Mouse (Mus musculus) WW6 (cell line): ENCODE data around the gene Lama1.

ENCODE experiments used
- DNase-seq: peaks from one replicate; pipeline ENCODE4 v3.0.0-alpha.2; 2013; ENCODE audit warnings: low read depth, low spot score

The Lama1 gene

DNA sequence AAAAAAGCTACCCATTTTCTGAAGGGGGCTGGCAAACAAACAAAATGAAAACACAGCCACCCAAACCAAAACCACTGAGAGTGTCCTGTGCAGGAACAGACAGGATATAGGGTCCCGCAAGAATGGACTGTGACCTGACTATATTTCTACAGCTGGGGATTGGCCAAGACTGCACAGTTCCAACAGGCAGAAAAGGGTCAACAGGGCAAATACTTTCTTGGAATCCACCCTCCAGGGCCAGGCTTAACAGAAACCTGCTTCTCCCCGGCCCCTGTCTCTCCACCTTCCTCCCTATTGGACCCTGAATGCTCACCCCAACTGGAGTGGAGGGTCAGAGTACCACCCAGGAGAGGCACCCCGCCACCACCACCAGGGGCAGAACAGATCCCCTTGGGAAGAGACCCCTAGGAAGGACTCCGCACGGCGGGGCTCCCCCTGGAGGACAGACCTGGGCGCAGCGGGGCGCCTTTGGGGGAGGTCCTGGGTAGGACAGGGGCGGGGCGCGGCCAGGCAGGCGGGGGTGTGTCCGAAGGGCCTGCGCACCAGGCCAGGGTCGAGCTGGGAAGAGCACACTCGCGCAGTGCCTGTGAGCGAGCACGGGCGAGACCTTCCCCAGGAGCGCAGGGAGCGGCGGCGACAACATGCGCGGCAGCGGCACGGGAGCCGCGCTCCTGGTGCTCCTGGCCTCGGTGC is at the start of gene Lama1:
Gene Lama1, plus strand, starts transcription at position 566 of the 693 bp plus-strand sequence.
- peak; percentile 78 for DNase-seq

- peak; percentile 14 for DNase-seq
Measured at GRCm38 (mm10) chr17:67651506-67651905, 45.6 kb upstream of the Lama1 start.

DNA sequence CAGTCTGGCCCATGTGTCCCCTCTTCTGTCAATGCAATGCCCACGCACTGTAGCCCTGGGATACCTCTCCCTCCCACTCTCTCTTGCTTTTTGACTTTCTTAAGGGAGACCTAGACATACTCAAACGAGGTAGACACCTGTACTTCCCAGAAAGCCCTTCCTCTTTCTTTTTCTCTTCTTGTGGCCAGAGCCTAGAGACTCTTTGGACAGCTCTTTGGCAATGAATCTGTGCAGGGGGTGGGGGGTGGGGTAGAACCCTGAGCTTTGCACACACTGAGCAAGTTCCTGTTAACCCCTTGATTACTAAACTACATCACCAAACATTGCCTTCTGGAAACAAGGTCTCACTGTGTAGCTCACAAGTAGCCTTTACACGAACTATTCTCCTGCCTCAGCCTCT is 32.8 kb upstream of the Lama1 start:
- DNase-seq, result no peak

DNA sequence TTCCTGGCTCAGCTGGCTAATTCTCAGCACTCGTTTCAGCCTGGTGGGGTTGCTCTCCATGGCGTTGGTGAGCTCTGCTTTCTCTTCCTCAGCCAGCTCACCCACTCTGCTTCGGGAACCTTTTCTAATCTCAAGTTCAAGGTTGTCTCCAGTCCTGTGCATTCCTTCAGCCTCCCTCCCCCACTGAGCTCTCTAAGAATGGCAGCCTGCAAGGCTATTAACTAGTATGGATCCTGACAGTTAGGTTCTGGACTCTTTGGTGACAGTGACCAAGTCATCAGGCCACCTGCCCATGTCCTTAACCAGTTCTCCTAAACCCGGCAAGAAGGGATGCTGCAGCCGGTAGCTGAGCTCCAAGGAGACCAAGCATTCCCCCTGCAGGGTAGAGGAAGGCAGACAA is 30.1 kb upstream of the Lama1 start:
- no peak for DNase-seq

GRCm38 (mm10) chr17:67667981-67668380 is 29.1 kb upstream of the Lama1 start:
- DNase-seq, result peak; percentile 11

- DNase-seq, result no peak
Measured at GRCm38 (mm10) chr17:67678576-67678975, 18.5 kb upstream of the Lama1 start.

GRCm38 (mm10) chr17:67681084-67681483 is 16.0 kb upstream of the Lama1 start:
- no peak for DNase-seq

GRCm38 (mm10) chr17:67685022-67685743 is 11.9 kb upstream of the Lama1 start:
- no peak for DNase-seq

DNA sequence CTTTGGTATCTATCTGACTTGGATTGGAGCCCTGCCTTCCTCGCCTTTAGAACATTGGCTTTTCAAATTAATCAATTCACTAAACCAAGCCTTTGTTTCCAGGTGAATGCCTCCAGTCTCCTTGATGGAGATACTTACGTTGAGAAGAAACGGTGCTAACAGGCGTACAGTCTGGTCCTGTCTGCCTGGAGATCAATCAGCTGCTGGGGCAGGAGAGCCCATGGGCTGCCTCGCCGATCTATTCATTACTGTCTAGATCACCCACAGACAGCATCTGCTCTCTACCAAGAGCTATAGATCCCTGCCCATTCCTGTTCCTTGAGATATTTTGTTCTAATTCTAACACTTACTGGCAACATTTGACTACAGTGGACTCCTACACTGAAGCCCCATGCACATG is 9.6 kb upstream of the Lama1 start:
- DNase-seq, result no peak

DNA sequence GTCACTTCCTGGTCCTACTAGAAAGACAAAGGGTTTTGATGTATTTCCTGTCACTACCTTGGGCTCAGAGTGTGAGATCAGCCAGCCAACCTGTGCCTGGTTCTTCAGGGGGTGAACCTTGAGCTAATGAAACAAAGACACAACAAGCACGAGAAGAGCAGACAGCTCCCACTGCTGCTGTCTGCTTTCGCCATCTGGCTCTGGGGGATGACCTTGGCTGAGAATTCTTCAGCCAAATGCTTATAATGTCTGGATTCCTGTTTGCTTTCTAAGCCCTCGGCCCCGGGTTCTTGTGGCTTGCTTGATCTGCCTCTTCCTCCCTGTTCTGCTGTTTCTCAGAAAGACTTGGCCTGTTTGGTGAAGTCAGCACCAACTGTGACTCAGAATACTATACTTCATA is 6.4 kb upstream of the Lama1 start:
- DNase-seq, result no peak

- no peak for DNase-seq
Measured at GRCm38 (mm10) chr17:67692651-67693050, 4.4 kb upstream of the Lama1 start.

DNA sequence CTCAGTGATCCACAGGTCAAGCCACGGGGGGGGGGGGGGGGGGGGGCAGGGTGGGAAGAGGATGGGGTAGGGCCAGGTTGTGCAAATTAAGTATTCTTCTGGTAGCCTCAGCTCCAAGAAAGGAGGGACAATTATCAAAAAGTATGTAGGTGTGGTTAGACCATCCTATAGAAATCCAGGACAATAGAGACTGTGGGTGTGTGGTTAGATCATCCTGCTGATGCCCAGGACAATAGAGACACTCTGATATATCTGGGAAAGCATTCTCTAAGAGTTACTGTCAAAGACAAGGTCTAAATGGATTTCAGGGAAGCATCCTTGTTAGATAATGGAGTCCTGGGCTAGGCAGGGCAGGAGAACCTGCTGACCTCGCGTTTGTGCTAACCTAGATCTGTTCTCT is 3.2 kb upstream of the Lama1 start:
- DNase-seq, result no peak

DNA sequence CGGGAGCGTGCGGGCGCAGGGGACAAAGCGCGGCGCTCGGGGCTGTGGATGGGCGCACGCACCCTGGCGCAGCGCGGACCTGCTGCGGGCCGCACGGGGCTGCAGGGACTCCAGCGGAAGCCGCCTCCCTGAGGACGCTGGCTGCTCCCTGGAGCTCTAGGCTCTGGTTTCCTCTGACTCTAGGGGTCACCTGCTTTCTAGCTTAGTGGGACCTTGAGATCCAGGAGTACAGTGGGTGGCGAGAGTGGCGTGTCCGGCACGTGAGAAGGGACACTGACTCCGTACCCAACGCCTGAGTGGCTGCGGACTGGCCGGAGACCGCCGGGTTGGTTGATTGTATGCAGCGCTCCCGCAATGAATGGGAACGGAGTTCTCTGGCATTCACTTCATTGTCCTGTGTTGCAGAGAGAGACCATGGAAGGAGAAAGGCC is 417 bp downstream of the Lama1 start:
- no peak for DNase-seq

DNA sequence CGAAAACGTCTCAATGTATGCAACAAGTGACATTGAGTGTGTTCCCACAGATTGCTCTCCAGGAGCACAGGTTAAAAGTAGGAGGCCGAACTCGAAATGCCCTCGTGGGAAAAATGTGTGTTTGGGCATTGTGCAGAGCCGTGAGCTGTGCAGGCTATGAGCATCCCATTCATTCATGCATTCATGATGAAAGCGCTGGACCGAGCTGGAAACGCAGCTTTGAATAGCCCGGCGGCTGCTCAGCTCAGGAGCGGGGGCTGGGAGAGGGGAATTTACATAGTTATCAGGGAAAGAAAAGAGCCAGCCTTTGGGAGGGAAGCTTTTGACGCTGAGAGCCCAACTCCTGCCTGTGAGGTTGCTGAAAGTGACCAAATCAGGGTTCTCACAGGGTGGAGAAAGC is 1.2 kb downstream of the Lama1 start:
- DNase-seq, result no peak

DNA sequence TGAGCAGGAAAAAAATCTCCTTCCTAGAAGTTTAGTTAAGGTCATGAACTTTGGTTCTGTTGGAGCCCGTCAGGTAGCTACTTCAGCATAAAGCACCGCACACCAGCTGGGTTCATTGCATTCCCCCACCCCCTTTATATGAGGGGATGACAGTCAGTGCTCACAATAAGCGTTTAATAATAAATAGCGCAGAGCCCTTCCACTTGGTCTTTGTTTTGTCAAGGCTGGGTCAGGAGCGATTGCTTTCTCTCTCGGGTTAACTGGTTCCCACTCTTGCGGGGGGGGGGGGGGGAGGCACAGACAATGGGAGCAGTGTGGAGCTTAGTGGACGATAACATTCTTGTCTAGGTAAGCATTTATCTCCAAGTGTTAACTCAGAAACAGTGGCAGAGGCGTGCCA is 4.7 kb downstream of the Lama1 start:
- DNase-seq, result no peak

DNA sequence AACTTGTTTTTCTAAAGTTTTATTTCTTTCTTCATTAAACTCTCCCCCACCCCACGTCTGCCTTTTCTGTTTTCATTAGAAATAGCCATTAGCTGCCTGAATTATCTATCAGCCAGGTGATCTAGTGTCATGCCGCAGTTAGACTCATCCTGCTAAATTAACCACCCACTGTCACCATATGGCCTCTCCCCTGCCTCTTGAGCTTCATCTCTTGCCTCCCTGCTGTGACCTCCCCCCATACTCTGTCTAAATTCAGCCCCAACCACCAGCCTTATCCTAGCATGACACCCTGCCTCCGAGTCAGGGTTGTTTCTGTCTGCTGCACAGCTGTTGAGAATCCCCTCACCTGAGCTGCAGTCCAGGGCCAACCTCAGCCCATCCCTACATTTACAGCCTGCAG is 5.9 kb downstream of the Lama1 start:
- no peak for DNase-seq

GRCm38 (mm10) chr17:67705035-67705769 is 8.1 kb downstream of the Lama1 start:
- DNase-seq, result no peak

- no peak for DNase-seq
Measured at GRCm38 (mm10) chr17:67706372-67706771, 9.3 kb downstream of the Lama1 start.

DNA sequence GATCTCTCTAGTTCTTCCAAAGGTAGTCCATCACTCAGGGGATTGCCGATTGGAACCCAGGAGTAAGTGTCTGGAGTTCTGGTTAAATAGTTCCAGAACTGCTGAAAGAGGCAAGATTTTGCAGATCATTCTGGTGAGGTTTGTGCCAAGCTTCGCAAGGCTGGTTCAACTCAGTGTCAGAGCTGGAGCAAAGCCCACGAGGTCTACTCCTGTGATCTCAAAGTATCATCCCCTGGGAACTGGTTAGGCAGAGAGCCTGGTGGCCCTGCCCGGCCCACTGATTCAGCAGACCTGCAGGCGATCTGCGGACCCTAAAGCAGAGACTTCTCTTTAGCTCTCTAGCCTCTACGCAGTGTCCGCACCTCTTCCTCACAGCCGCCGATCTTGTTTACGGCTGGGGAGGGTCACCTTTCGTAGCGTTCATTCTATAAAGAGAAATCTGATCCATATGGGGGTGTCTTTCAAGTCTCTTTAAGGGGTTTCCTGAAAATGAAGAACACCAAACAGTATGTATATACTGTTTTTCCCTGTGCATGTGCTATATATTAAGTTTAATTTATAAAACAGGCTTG is 10.8 kb downstream of the Lama1 start:
- no peak for DNase-seq

DNA sequence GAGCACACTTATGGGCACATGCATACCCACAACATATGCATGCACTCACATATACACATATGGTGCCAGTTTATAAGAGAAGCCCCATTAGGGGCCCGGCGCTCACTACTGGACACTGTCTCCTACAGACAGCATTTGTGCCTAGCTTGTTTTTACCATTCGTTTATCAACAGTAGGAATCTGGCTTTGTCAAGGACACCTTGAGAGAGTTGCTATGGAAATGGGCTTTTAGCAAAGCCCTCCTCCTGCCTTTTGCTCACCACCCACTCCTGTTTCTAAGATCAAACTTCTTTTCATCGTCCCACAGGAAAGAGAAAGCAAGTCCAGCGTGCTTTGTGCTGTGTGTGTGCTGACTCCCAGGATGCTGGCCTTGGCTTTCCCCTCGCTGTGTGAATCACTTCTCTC is 13.3 kb downstream of the Lama1 start:
- DNase-seq, result no peak

GRCm38 (mm10) chr17:67711361-67711760 is 14.3 kb downstream of the Lama1 start:
- no peak for DNase-seq

DNA sequence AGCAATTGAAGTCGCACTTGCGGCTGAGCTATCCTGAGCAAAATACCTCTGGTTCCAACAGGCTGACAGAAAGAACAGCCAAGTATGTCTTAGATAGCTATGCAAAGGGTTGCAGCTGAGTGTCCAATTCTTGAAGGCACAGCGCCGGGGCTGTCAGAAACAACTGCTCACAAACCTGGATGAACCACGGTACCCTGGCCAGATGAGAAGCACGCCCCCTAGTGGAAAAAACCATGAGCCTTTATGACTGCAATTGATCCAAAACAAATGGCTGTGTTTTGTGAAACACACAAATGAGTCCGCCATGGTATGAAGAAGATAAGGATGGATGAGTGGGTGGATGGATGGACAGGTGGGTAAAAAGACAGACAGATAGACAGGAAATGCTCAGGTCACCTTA is 15.9 kb downstream of the Lama1 start:
- no peak for DNase-seq
